Mouse (Mus musculus): Measurements from ENCODE around the gene Sorbs1. TPM values are rescaled to one million over a fixed set of nuclear protein-coding genes. Genes with fewer than 3 reads are reported as not detected.
A peak's percentile ranks its signal among the peaks of the same experiment; 100 is the strongest.

Gene Sorbs1
- total RNA-seq, 2 experiments from 2014 or later = 124 to 140 TPM

DNA sequence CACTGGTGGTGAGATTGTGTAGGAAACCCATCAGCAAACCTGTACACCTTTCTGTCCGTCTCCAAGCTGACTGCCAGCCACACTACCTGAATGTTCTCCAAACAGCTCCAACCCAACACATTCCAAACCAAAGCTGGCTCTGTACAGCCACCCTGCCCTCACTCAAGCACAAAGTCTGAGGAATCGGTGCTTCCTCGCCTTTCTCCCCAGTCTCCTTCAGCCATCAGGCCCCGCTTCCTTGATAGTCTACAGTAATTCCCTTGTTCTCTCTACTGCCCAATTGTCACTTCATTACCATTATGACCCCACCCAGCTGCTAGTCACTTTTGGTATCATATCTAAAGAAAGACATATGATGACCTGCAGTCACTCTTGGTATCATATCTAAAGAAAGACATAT, 180.5 kb downstream of the Sorbs1 start:
- intact Hi-C loops (cut with DNase I) = loop anchor here (10.0 kb wide), 1 partner anchor 1348 kb away; no protein-coding TSS in a partner anchor
- DNase-seq (ENCODE audit: low spot score in 2 of 2) = no peak

DNA sequence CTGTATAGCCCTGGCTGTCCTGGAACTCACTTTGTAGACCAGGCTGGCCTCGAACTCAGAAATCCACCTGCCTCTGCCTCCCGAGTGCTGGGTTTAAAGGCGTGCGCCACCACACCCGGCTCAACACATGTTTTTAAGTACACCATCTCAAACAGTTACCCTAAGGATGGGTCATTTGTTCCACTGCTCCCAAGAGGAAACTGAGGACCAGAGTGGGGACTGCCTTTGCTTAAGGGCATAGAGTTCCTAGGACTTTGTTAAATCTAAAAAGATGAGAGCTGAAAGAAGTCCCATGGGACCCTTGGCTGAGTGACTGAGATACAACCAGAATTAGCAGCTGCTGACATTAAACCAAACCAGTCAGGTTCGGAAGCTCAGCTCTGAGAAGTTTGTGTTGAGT, 181.3 kb downstream of the Sorbs1 start:
- DNase-seq (ENCODE audit: low spot score in 2 of 2) = no peak
- intact Hi-C loops (cut with DNase I) = loop anchor here (10.0 kb wide), 1 partner anchor 1348 kb away; no protein-coding TSS in a partner anchor

DNA sequence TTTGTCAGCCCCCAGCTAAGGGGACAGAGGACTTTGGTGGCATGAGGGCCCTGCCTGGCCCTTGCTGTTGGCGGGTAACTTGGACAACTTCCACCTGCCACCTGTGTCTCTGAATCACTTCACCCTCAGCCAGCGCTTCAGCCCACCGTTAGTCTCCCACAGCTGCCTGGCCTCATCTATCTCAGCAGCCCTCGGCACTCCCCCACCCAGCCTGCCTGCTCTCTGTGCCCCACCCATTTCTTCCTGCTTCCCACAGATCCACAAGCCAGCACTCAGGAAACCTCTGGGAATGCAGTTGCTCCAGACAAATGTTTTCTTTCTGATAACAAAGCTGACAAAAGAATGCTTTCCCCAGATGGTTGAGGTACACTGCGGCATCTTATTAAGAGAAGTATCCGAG, 181.7 kb downstream of the Sorbs1 start:
- no peak for DNase-seq (ENCODE audit: low spot score in 2 of 2)
- intact Hi-C loops (cut with DNase I) = loop anchor here (10.0 kb wide), 1 partner anchor 1347 kb away; no protein-coding TSS in a partner anchor

DNA sequence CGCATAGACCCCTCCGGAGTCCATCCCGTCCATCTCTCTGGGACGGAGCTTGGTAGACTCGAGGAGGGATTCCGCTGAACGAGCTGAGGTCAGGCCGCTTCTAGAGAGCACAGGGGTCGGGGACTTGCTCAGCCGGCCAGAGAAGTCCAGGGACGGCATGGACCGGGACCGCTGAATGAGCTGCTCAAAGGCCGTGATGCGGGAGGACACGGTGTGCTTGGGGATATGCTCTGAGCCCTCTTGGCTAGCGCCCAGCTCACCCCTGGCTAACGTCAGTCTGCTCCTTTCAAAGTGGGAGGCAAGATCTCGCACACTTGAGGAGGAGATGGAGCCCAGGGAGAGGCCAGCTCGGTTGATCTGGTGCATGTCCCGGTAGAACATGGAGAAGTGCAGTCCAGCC, 187.5 kb downstream of the Sorbs1 start:
- intact Hi-C loops (cut with DNase I) = no loop called here
- no peak for DNase-seq (ENCODE audit: low spot score in 2 of 2)

DNA sequence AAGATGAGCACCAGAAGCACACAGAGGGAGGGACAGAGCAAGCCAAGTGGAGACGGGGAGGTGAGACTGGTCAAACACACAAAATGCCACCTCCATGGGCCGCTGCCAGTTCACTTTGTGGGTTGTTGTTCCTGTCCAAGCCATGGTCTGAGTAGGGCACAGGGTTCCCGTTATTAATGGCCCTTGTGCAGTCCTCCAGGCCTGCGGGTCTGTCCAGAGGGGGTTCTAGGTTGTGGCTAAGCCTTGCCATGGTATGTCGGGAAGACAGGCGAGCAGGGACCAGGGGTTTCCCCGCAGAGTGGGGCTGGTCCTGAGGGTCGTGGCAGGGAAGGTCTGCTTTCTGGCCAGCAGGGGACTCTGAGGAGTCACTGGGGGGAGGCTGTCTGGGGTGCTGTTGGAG, 188.2 kb downstream of the Sorbs1 start:
- intact Hi-C loops (cut with DNase I) = no loop called here
- DNase-seq (ENCODE audit: low spot score in 2 of 2) = no peak

DNA sequence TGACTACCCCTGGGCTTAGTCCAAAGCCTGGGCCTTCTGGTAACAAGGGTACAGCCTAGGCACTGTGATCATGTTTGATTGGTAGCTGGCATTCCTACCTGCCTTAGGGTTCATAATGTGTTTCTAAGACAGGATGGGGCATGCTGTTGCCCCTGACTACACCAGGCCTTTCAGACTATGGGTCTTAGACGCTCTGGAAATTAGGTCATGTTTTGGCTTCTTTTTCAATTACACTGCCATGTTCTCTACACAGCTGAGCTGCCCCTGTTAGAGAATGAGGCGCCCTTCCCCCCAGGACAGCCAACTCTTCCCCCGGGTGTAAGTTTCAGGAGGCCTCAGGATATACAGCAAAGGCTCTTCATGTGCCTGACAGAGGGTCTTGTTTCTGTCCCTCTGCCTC, 191.4 kb downstream of the Sorbs1 start:
- no peak for DNase-seq (ENCODE audit: low spot score in 2 of 2)
- intact Hi-C loops (cut with DNase I) = no loop called here

DNA sequence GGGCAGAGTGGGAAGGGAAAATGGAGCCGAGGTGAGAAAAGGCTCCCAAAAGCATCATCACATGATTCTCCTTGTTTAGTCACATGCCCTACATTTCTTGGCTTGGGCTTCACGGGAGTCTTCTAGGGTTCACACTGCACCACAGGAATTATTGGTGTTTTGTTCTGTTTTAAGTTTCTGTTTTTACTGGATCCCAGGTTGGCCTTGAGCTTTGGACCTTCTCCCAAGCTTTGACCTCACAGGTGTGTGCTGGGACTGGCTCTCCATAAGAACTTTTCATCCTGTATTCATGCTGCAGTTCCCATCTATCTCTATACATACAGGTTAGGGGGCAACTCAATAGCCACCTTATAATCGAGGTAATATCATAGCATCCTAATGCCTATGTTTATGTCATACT, 194.4 kb downstream of the Sorbs1 start:
- no peak for DNase-seq (ENCODE audit: low spot score in 2 of 2)
- intact Hi-C loops (cut with DNase I) = no loop called here

DNA sequence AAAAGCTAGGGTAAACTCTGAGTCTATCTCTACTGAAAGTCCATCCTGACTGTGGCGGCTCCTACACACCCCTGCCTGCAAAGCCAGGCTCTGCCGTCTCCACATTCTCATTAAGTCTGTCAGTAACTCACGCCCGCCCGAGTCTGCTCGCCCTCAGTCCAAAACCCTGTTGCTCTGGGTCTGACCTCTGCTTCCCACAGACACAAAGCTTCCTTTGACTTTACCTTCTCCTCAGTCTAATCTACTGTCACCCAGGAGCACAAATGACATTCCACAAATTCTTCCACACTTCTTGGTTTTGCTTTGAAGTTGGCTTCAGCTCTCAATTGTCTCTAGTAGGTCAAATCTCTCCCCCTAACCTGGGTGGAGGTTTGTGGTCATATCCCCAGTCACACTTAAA, 195.1 kb downstream of the Sorbs1 start:
- intact Hi-C loops (cut with DNase I) = no loop called here

DNA sequence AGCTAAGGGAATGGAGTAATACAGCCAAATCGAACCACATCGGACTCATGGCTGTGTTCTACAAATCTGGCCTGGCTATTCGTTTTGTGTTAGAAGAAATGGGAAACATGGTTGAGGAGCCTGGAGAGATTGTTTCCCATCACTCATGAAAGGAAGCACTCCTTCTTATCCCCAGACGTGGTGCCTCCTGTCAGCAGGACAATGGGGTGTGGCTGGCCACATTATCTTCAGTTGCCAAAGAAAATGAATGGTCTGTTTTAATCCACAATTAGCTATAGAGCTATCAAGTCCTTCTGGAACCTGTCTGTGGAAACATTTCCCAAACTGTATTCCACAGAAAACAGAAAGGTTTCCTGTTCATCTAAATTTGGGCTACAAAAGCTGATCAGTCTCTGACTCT, 196.6 kb downstream of the Sorbs1 start:
- DNase-seq (ENCODE audit: low spot score in 2 of 2) = no peak
- intact Hi-C loops (cut with DNase I) = no loop called here

More for the DNA sequence above, 195.1 kb downstream of the Sorbs1 start:
- DNase-seq (ENCODE audit: low spot score in 2 of 2) = no peak

DNA sequence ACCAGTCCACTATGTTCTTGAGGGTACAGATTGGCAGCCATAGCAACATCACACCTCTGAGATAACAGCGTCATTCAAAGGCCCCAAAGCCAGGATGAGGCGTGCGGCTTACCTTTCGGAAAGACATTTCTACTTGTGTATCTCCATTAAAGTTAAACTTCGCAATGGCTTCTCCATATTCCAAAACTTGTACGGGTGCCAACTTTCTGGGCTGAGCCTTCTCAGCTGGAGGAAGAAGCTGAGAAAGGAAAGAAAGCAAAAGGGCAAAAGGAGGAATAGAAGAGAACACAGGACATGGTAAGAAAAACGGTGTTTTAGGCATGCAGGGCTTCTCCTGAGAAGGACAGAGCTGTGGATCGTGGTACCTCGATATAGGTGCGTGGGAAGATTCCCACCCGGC, 199.3 kb downstream of the Sorbs1 start:
- DNase-seq (ENCODE audit: low spot score in 2 of 2) = no peak
- intact Hi-C loops (cut with DNase I) = no loop called here

DNA sequence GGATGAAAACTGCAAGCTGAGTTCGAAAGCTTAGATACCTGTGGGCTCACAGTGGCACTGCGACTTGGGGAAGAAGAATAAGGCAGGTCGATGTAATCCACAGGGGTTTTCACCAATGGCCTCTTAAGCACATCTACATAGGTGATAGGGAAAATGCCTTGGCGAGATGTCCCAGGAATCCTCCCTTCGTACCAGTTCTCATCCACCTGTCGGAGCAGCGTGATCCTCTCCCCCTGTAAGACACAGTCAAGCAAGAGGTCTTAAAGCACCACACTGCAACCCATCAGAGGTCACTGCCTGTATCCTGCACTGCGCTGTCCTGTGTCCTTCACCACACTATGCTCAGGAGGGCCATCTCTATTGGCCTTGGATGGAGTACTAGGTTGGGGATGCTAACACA, 201.9 kb downstream of the Sorbs1 start:
- intact Hi-C loops (cut with DNase I) = no loop called here

DNA sequence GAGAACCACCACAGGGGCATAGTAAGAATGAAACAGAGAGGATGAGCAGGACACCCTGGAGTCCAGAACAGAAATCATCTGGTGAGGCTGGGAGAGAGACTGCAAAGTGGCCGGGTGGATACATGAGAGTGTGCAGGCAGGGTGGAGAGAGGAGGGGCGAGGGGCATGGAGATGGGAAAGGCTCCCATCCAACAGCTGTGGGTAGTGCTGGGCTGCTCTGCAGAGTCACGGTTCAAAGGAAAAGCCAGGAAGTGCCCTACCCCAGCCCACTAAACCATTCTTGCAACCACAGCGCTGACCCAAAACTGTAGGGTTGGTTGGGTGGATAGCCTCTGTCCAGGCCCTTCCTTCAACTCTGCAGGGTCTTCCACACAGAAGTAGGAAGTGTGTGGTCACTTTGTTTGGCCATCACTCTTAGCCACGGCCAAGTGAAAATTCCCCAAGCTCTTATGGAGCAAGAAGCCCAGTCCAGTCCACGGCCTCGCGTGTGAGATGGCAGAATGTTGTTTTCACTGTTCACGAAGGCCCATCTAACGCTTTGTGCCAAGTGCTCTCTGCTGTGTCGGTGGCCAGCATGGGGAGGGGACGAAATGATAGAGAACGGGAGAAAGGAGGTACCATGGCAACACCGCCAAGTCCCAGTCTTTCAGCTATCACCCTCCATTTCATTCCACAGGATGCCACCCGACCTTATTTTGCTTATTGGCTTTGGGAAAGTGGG, 203.0 kb downstream of the Sorbs1 start:
- intact Hi-C loops (cut with DNase I) = no loop called here
- DNase-seq (ENCODE audit: low spot score in 2 of 2) = no peak

More for the DNA sequence above, 201.9 kb downstream of the Sorbs1 start:
- DNase-seq (ENCODE audit: low spot score in 2 of 2) = no peak

DNA sequence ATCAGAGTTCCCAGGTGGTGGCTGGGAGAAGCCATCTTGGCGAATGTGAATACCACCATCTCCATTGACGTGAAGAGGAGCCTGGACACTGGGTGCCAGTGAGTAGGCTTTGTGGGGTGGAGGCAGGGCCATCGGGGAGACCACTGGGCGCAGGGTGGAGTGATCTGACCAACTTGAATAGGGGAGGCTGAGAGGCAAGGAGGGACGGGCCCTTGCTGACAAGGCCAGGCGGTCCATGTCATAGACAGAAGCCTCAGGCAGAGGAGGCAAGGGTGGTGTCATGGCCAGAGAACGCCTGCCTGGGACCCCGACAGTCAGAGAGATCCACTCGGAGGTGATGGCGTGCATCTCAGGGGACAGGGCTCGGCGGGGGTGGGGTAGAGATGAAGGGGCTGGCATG, 203.7 kb downstream of the Sorbs1 start:
- intact Hi-C loops (cut with DNase I) = no loop called here
- no peak for DNase-seq (ENCODE audit: low spot score in 2 of 2)

DNA sequence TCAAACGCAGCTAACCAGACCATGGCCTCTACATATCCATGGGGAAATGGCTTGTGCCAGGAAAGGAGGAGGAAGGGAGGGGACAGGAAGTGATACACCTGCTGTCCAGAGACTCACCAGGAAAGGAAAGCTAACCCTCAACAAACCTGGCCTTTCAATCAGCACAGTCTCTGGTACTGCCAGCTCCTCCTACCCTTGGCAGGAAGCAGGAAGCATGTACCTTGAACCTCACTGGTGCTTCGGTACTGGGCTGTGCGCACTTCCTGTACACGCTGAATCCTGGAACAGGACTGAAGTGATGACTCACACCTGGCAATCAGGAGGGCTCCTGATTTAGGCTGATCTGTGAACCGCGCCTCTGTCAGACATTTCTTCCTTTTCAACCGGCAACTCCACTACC, 206.0 kb downstream of the Sorbs1 start:
- intact Hi-C loops (cut with DNase I) = no loop called here
- DNase-seq (ENCODE audit: low spot score in 2 of 2) = peak in 1 of 2 experiments; percentile 68

DNA sequence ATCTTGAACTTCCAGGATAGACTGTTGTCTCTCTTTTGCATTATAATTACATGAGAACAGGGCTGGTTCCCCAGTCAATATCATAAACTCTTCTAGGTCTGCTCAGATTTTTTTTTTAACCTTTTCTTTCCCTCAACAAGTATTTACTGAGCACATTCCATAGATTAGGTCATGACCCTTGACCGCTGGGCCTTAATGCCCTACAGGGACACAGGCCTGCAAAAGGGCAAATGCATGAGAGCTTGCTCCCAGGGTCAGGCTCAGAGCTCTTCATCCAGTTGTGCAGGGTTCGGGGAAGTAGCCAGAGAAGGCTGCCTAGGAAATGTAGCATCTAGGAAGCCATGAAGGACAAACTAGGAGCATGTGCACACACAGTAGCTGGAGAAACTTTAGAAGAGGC, 206.9 kb downstream of the Sorbs1 start:
- intact Hi-C loops (cut with DNase I) = no loop called here
- no peak for DNase-seq (ENCODE audit: low spot score in 2 of 2)

DNA sequence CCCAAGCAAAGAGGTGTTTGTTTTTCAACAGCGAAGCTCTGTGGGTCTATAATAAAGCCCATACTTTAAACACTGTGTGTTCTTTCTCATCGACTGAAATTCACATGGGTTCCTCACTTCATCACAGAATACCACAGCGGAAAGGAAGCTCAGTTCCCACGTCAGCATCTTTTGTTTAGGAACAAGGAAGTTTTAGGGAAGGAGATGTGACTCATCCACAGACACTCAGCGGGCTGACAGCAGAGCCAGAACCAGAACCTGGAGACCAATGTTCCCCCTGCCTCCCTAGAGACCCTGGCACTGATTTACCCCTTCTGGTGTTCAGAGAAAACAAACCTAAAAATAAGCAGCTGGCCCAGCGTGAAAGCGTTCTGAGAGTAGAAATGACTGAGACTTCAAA, 208.1 kb downstream of the Sorbs1 start:
- intact Hi-C loops (cut with DNase I) = no loop called here
- DNase-seq (ENCODE audit: low spot score in 2 of 2) = peak in 1 of 2 experiments; percentile 55

DNA sequence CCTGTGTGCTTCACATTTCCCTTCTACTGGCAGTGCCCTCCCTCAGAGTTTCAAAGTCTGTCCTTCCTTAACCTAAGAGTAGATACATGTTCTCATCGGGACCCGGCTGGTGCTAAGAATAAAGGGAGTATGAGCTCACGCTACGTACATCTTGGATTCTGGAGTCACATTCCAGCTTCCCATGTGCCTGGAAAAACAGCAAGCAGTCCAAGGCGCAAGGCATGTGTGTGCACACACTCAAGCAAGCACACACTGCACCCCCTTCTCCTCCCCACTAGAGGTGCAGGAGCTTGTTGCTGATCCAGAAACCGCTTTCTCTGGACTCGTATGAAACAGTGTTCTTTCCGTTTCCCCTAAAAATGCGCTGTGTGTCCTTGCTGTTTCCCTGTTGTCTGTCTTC, 210.7 kb downstream of the Sorbs1 start:
- DNase-seq (ENCODE audit: low spot score in 2 of 2) = peak; percentile 45 to 72
- intact Hi-C loops (cut with DNase I) = no loop called here

DNA sequence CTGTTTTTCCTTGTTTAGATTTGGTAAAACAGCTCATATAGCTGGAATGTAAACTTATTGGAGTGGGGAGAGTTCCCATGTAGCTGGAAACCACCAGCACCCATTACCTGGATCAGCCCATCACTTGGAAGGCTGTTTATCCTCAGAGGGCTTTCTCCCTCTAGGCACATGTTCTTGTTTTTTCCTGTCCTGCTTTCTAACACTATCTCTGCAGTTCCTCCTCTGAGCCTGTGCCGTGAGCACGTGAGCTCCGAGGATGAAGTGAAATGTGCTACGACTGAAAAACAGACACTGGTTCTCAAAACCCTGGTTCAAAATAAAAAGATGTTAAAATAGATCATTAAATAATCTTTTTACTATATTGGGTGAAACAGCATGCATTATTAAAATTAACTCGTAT, 211.1 kb downstream of the Sorbs1 start:
- intact Hi-C loops (cut with DNase I) = no loop called here
- DNase-seq (ENCODE audit: low spot score in 2 of 2) = peak in 1 of 2 experiments; percentile 61

DNA sequence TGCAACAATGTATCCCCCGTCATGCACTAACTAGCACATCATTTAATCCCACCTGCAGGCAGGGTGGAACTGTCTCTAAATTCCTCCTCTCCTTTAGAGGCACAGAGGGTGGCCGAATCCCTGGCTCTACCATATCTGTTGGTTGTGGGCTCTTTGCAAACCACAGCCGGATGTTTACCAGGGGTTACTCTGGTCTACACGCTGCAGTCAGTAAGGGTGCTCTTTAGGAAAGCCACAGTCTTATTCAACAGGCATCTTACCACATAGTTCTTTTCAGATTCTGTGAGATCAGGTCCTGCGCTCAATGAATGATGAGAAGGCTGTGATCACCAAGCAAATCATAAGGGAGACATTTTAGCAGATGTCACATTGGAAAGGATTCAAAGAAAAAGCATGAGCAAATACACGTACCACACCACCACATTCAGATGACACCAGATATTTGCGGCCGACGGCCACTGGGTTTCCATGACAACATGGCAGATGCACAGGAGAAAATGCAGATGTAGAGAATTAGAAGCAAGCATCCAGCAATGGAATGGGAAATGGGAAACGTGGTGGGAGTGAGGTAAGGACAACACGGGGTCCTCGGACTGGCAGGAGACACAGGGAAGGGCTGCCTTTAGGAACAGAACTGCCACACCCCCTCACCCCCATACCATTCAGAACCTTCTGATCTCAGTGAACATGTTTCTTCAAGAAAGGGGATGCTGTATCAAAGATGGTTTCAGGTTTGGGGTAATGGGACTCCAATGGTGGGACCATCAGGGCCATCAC, 213.4 kb downstream of the Sorbs1 start:
- intact Hi-C loops (cut with DNase I) = no loop called here
- DNase-seq (ENCODE audit: low spot score in 2 of 2) = peak; percentile 64 to 91

DNA sequence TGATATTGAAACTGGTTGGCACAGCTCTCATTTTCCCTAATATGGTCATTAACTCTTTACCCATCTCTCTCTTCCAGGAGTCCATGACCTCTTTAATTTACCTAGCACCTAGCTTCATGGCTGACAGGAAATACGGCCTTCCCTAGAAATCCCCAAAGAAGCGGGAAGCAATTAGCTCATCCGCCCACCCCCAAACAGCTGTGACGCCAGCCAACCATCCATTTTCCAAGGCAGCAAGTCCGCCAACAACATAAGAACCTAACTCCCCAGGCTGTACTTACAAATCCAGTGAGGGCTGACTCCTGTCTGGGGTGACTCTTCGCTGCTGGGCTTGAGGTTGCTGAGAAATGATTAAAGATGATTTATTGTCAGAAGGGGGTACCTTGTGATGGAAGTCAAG, 214.4 kb downstream of the Sorbs1 start:
- intact Hi-C loops (cut with DNase I) = no loop called here
- peak in 1 of 2 experiments; percentile 72 for DNase-seq (ENCODE audit: low spot score in 2 of 2)

DNA sequence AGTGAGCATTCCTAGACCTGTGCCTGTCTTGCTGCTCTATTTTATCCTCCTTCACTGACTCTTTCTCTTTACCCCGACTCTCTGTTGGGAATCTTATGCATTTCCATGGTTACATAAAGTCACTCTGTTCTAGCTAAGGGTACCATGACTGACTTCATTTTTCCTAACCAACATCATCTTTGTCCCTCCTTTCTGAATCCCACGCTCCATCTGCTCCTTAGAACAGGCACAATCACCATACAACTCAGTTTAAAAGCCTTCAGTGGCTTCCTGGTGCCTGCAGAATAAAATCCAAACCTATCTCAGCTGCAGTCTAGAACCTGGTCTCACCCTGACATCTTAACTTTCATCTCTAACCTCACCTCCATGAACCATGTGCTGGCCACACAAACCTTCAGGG, 215.0 kb downstream of the Sorbs1 start:
- DNase-seq (ENCODE audit: low spot score in 2 of 2) = peak; percentile 64 to 95
- intact Hi-C loops (cut with DNase I) = no loop called here
